Mouse (Mus musculus) left cerebral cortex, postnatal 4 days (tissue): ENCODE measurements around the gene Fgf11. TPM values are rescaled to one million over a fixed set of nuclear protein-coding genes. Genes with fewer than 3 reads are reported as not detected.

Experiments
- DNase-seq: peaks from one replicate; pipeline ENCODE4 v3.0.0-alpha.2; 2022
- intact Hi-C: fragments of 180-260 bp; cut with DNase I; formaldehyde crosslinking; loops from one replicate; pipeline ENCODE4 v1.15.1; 2025
- total RNA-seq, 2 experiments: library from RNA; stranded (reverse); gene quantifications; 2 replicates each; pipeline ENCODE4 v1.2.3; 2021

The Fgf11 gene
- total RNA-seq, 2 experiments from 2014 or later: 25.2 to 29.6 TPM

DNA sequence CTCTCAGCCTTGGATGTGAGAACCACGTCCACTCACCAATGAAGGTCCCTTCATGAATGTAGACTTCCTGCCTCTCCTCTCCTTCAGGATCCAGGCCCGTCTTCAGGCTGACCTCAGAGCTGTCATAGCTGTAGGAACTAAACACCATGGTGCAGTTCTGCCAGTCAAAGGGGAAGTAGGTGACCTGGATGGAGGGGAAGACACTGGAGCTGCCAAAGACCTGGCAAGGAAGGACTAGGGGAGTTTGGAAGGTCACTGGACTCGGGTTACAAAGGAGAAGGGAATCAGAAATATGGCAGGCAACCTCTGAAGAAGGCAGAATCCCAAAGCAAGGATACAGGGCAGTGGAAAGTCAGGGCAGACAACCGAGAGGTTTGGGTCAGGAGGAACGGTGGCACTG is 8.2 kb downstream of the Fgf11 start:
- intact Hi-C loops: no loop called here
- no peak for DNase-seq

DNA sequence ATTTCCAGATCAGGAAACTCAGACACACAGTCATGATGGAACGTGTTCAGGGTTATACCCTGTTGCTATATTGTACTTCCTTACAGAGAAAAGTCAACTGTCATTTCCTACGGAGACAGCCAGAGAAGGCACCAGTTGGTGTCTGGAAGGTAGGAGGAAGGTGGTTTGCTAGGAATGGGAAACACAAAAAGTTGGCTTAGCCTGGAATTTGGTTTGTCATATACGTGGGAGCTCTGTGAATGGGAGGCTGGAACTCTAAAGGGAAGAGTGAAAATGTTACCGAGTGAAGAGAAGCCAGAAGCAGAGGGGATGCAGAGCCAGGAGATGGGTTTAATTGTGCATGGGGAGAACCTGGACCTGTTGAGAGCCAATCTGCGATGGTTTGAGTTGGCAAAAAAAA is 10.2 kb downstream of the Fgf11 start:
- DNase-seq: no peak
- intact Hi-C loops: no loop called here

DNA sequence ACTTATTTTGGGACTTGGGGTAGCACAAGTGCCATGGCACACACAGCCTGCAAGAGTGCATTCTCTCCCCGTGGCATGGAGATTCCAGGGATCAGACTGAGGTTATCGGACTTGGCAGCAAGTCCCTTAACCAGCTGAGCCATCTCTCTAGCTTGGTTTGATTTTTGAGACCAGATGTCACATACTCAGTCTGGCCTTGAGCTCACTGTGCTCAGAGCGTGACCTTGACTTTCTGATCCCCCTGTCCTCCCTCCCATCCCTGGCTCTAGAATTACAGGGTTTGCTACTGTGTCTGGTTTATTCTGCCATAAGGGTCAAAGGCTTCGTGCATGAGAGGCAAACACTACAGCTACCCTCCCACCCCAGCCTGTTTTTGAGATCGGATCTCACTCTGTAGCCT is 12.2 kb downstream of the Fgf11 start:
- no peak for DNase-seq
- intact Hi-C loops: no loop called here

DNA sequence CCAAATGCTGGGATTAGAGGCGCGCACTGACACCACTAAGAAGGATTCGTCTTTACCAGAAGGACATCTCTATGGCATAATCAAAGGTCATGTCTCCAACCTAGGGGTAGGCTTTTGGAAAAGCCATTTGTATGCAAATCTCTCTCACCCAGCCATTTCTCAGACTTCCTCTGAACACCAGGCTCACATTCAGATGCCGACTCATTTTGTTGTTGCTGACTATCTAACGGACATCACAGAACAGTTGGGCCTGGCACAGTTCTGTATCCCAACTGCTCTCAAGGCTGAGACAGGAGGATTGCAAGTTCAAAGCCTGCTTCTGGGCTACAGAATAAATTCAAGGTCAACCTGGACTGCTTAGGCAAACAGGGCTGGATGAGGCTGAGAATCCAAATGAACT is 14.4 kb downstream of the Fgf11 start:
- no peak for DNase-seq
- intact Hi-C loops: no loop called here

DNA sequence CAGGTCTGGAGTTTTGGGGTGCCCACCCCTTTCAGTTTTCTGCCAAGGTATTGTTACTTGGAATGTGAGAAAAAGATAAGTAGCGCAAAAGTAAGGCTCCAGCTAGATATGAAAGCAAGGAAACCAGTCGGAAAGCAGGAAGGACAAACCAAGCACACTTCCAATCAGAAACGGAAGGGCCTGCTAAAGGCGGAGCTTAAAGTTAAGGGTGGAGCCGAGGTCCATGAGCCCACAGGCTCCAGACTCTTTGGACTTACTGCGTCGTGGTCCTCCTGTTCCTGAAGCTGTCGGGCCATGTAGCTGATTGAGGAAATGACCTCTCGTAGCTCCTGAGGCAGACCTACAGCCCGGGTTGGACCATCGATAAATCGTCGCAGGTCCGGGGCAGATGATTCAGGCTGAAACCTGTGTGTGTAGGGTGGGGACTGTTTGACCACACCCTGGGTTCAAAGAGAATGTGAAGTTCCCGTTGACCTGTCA is 16.8 kb downstream of the Fgf11 start:
- intact Hi-C loops: no loop called here
- DNase-seq: no peak

DNA sequence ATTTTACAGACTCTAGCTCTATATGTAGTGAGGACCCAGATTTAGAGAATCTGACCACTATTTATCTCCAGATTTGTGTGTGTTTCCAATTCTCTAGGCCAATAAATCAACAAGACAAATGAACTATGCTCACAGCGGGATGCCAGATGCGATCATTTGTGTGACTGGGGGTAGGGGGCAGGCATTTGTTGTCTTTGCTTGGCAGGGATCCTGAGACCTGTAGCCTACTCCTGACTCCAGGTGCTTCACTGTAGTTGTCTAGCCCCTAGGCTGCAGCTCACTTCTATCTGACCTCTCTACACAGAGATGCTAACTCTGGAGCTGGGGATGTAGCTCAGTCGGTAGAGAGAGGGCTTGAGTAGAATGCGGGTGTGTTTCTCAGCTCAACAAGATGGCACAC is 19.8 kb downstream of the Fgf11 start:
- DNase-seq: no peak
- intact Hi-C loops: no loop called here

DNA sequence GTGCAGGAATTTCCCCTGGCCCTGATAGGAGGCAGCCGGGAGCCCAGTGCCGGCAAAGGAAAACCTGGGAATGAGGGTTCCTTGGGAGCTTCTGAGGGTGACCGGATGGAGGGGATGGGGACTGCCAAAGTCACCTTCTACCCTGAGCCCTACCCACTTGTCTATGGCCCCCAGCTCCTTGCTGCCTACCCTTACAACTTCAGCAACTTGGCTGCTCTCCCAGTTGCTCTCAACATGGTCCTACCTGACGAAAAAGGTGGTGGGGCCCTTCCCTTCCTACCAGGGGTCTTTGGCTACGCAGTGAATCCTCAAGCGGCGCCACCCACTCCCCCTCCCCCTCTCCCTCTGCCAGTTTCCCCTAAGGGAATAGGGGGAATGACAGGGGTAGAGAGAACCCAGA is 22.7 kb downstream of the Fgf11 start:
- intact Hi-C loops: no loop called here
- DNase-seq: no peak

DNA sequence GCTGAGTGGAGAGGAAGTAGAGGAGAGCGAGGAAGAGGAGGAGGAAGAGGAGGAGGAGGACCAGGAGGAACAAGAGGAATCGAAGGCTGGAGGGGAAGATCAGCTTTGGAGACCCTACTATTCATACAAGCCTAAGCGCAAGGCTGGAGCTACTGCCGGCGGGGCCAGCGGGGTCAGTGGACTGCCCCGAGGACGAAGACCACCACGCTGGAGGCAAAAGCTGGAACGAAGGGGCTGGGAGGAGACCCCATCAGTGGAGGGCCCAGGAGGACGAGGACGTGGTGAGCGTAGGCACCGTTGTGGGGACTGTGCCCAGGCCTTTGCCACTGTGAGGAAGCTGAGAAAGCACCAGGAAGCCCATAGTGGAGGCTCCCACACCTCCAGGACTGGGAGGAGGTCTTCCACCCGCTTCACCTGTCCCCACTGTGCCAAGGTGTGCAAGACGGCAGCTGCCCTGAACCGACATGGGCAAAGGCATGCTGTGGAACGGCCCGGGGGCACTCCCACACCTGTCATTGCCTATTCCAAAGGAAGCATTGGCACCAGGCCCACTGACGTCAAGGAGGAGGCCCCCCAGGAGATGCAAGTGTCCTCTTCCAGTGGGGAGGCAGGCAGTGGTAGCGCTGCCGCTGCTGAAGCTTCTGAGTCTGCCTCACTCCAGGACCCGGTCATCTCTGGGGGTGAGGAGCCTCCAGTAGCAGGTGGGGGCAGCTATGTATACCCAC is 23.2 kb downstream of the Fgf11 start:
- DNase-seq: no peak
- intact Hi-C loops: no loop called here

DNA sequence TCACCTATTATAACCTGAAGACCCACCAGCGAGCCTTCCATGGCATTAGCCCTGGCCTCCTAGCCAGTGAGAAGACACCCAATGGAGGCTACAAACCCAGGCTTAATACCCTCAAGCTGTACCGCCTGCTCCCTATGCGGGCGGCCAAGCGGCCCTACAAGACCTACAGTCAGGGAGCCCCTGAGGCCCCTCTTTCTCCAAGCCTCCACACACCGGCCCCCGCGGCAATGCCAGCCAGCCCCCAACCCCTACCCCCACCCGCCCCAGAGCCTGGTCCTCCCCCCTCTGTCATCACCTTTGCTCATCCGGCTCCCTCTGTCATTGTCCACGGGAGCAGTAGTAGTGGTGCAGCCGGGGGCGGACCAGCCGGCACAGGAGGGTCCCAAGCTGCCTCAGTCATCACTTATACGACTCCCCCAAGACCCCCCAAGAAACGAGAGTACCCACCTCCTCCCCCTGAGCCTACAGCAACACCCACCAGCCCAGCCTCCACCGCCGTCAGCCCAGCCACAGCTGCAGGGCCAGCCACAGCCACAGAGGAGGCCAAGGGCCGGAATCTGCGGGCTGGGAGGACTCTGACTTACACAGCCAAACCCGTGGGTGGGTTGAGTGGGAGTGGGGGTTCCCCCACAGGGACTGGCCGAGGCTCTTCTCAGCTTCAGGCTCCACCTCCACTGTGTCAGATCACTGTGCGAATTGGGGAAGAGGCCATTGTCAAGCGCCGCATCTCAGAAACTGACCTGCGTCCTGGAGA is 24.0 kb downstream of the Fgf11 start:
- intact Hi-C loops: no loop called here
- no peak for DNase-seq

DNA sequence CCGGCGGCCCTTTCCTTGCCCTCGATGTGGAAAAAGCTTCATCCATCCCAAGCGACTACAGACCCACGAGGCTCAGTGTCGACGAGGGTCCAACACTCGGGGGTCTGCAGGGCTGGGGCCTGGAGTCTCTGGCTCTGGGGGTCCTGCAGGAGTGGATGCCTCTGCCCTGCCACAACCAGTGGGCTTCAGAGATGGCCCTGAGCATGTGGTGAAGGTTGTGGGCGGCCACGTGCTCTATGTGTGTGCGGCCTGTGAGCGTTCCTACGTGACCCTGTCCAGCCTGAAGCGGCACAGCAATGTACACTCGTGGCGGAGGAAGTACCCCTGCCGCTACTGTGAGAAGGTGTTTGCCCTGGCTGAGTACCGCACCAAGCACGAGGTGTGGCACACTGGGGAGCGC is 25.2 kb downstream of the Fgf11 start:
- no peak for DNase-seq
- intact Hi-C loops: no loop called here

DNA sequence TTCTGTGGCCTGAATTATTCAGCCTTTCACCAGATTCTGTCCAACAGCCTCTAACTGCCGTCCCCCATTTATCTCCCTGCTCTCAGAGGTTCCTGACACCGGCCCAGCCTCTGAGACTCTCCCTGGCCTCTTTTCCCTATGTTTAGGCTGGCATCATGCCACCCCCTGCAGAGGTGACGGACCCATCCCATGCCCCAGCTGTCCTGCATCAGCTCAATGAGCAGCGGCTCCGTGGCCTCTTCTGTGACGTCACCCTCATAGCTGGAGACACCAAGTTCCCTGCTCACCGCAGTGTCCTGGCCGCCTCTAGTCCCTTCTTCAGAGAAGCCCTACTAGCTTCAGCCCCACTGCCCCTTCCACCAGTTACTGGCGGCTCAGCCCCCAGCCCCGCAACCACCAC is 25.9 kb downstream of the Fgf11 start:
- intact Hi-C loops: no loop called here
- peak; percentile 69 for DNase-seq

DNA sequence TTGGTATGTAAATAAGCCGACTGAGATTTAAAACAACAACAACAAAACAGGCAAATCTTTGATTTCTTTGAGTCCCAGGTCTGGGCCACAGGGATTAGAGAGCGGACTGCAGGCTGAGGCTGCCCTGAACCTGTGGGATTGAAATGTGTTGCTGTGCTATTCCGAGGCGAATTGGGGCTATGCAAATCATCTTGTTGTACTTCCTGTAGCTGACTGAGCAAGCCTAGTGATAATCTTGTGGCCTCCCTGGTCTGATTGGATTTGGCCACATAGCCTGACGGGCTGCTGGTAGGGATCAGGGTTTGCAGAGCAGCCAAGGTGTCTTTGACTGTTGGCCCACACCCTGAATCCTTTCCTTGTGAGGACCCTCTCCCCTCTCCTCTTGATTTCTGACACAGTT is 26.7 kb downstream of the Fgf11 start:
- no peak for DNase-seq
- intact Hi-C loops: no loop called here

DNA sequence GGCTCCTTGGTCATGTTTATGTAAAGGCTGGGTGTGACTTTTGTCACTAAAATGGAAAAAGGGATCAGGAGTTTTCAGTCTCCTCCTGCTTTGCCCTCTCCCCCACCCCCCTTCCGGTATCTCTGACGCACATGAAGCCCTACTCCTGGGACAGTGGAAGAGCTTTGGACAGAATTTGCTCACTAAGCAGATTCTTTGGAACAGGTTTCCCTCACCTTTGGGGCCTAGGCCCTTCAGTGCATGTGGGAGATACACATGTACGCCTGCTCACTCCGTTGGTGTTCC is 34.1 kb downstream of the Fgf11 start:
- DNase-seq: no peak
- intact Hi-C loops: no loop called here

DNA sequence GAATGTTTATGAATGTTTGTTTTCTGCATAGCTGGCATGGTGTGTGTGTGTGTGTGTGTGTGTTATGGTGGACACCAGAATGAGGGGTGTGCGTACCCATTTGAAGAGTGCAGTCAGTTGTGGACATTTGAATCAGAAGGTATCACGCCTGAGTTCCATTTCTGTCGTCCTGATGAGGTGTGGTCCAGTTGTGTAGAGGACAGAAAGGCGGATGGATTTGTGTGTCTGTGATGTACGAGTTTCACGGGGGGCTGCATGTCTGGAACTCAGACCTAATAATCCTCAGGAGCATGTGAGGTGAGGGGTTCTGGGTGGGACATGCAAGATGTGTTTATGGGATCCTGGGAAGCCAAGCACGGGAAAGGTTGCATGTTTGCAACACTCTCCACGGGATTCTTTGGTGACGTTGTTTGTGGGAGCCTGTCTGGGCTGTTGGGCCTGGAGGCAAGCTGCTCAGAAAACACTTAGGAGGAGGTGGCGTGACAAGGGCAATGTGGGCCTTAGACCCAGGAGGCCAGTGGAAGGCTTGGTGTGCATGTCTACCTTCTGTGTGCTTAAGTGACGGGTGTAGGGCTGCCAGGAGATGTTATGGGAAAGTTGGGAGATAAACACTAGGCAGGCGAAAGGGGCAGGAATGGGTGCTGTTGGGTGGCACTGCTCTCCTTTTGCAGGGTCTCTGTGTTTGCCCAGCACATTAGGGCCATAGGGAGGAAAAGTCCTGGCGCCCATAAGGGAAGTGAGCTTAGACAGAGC is 34.6 kb downstream of the Fgf11 start:
- intact Hi-C loops: no loop called here
- no peak for DNase-seq

DNA sequence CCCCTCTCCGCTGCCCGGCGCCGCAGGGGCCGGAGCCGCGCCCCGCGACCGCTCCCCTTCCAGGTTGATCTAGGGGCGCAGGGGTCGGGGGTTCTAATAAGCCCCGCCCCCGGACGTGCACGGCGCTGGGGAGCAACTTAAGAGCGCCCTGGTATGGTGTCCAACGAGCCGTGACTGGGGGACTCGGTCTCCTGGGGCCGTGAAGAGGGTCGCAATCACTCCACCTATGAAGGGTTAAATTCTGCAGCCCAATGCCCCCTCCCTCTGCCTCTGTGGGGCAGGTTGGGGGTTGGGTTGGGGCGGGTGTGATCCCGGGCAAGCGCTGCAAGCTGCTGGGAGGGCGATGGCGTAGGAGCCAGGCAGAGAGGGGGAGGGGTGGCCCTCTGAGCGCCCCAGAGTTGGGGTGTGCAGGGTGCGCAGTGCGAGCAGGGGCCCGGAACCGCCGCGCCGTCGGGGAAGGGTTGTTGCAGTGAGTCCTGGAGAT is 35.5 kb downstream of the Fgf11 start:
- DNase-seq: peak; percentile 73
- intact Hi-C loops: no loop called here

DNA sequence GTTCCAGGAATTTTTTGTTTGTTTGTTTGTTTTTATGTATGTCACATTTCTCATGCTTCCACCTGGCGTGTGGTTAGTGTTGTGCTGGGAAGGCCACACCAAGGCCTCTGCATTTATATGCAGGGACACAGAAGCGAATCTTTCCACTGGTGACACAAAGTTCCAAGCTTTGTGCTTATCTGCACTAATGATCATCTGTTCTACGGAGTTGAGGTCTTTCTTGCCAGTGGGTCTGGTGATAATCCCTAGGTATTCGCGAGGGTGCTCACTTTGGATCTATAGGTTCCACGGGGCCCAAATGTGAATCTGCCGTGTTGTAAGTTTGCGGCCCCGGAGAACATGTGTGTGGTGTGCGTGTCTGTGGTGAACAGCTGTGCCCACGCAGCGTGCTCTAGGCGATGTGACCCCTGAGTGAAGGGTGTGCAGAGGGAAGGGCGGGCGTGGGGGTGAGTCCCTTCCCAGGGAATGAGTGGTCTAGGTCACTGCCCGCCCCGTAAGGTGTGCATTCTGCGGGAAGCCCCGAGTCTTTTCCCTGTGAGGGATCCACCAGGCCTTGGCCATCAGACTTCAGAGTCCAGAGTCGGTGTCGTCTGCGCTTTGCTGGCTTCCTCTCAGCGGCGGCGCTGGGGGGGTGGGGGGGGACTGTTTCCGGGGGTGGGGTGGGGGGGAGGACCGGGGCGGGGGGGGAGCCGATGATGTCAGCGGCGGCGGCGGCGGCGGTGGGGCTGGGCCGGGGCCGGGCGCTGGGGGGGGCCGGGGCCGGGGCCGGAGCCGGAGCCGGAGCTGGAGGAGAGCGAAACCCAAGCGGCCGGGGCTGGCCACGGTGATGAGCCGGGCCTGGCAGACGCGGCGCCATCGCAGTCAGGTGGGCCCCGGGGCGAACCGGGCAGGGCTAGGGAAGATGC is 36.2 kb downstream of the Fgf11 start, which contains the start of gene Zbtb4:
Gene Zbtb4, plus strand, starts transcription at position 692 of the 905 bp plus-strand sequence.
- DNase-seq: peak; percentile 49

DNA sequence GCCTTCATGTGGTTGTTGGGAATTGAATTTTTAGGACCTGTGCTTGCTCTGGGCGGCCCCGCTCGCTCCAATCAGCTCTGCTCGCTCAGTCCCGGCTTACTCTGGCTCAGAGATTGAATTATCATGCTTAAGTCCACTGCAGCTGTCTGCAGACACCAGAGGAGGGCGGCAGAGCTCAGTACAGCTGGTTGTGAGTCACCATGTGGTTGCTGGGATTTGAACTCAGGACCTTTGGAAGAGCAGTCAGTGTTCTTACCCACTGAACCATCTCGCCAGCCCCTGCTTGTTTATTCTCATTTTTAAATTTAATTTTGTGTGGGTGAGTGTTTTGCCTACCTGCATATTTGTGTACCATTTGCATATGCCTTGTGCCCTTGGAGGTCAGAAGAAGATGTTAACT is 38.1 kb downstream of the Fgf11 start:
- intact Hi-C loops: loop anchor here (5.0 kb wide), 1 partner anchor 39 kb away; the partner anchor contains the start of gene Fgf11

More for the DNA sequence above, 36.2 kb downstream of the Fgf11 start, which contains the start of gene Zbtb4:
- intact Hi-C loops: no loop called here

DNA sequence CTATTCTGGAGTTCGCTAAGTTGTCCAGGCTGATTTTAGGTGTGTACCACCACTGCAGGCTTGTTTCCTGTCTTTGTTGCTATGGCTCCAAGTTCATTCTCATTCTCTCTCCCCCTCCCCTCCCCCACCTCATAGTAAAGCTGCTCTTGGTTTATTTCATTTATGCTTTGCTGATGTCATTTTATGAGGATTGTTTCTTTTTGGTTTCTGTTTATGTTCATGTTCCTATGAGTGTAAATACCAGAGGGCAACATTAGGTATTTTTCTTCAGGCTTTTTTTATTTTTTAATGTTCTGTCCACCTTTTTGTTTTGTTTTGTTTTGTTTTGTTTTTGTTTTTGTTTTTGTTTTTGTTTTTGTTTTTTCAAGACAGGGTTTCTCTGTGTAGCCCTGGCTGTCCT is 39.8 kb downstream of the Fgf11 start, which contains the start of gene Slc35g3:
Gene Slc35g3, minus strand, starts transcription at position 101 of the 400 bp plus-strand sequence.
- DNase-seq: no peak
- intact Hi-C loops: loop anchor here (5.0 kb wide), 1 partner anchor 40 kb away; the partner anchor contains the start of gene Fgf11

More for the DNA sequence above, 38.1 kb downstream of the Fgf11 start:
- DNase-seq: no peak

DNA sequence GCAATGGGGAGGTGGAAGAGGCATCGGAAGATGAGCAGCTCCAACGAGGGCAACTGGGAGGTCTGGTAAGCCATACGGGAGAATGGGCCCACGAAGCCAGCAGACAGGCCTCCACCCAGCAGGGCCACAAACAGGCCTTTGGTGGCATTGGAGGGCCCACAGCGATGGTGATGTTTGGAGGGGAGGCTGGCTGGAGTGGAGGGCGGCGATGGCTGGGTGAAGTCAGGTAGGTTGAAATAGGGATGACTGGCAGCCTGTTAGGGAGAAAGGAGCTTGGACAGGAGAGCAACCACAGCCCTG is 40.8 kb downstream of the Fgf11 start:
- intact Hi-C loops: loop anchor here (5.0 kb wide), 1 partner anchor 41 kb away; the partner anchor contains the start of gene Fgf11
- DNase-seq: no peak
